Mouse (Mus musculus) C2C12 (cell line): Measurements from ENCODE around the gene Erc1. TPM values are rescaled to one million over a fixed set of nuclear protein-coding genes. Genes with fewer than 3 reads are reported as not detected.
"Not testable (repeated sequence)": the region's sequence is repeated elsewhere in the genome, so short reads cannot be mapped to it uniquely, and the experiment has no call there.

ENCODE experiments used
- H3K27me3 ChIP-seq: one replicate; pipeline ENCODE4 v1.6.1; 2011; ENCODE audit not compliant: control insufficient read depth, insufficient read depth, insufficient read length
- H3K36me3 ChIP-seq: one replicate; pipeline ENCODE4 v1.6.1; 2011; ENCODE audit not compliant: control insufficient read depth, insufficient read depth
- H3K4me3 ChIP-seq: one replicate; pipeline ENCODE4 v1.5.1; 2011; ENCODE audit warnings: mild to moderate bottlenecking, control low read depth; ENCODE audit not compliant: poor library complexity, insufficient read depth, severe bottlenecking
- H3K79me2 ChIP-seq: one replicate; pipeline ENCODE4 v1.6.1; 2011; ENCODE audit not compliant: control insufficient read depth, insufficient read depth
- H3K79me3 ChIP-seq: one replicate; pipeline ENCODE4 v1.6.1; 2011; ENCODE audit warnings: low read depth, control low read depth
- H3ac ChIP-seq: one replicate; pipeline ENCODE3; 2011; ENCODE audit warnings: low read depth; ENCODE audit not compliant: control insufficient read depth, insufficient read length
- CEBPB ChIP-seq: IDR thresholded peaks from one replicate; pipeline ENCODE4 v1.6.1; 2011; ENCODE audit warnings: low read depth, mild to moderate bottlenecking, control low read depth, moderate library complexity
- CTCF ChIP-seq: IDR thresholded peaks from one replicate; pipeline ENCODE4 v1.5.1; 2011; ENCODE audit not compliant: control insufficient read depth, insufficient read depth, insufficient read length
- FOSL1 ChIP-seq: IDR thresholded peaks from one replicate; pipeline ENCODE4 v1.8.0; 2011; ENCODE audit warnings: mild to moderate bottlenecking, low read length; ENCODE audit not compliant: poor library complexity, insufficient read depth, severe bottlenecking
- MAX ChIP-seq: IDR thresholded peaks from one replicate; pipeline ENCODE4 v1.6.1; 2011; ENCODE audit warnings: mild to moderate bottlenecking, control low read depth
- MYOD1 ChIP-seq: IDR thresholded peaks from one replicate; pipeline ENCODE4 v1.6.1; 2011; ENCODE audit warnings: low read depth; ENCODE audit not compliant: control insufficient read depth, insufficient read length
- MYOG ChIP-seq: IDR thresholded peaks from one replicate; pipeline ENCODE4 v1.6.1; 2011; ENCODE audit not compliant: control insufficient read depth, insufficient read length; ENCODE audit errors: extremely low read depth
- USF1 ChIP-seq: IDR thresholded peaks from one replicate; pipeline ENCODE4 v1.6.1; 2011; ENCODE audit warnings: low read depth, mild to moderate bottlenecking, control low read depth, moderate library complexity
- polyA plus RNA-seq: library from polyadenylated mRNA; unstranded; fragments of >200 nt; fragmentation: generic; extraction: Trizol; gene quantifications from one replicate; pipeline ENCODE4 v1.2.1, GENCODE M21; 2012; ENCODE audit warnings: missing spikeins

Erc1 gene
- polyA plus RNA-seq, 1 experiment: 10.2 TPM

- Histone ChIP-seq H3K36me3 (peaks cover 4% of the 10 kb centered on the region), H3K79me2 (no peaks in the 10 kb centered on the region), H3K4me3 (no peak overlapping the region), H3K79me3 (no peaks in the 10 kb centered on the region), H3ac (no peak overlapping the region), H3K27me3 (no peaks in the 10 kb centered on the region)
- TF ChIP-seq MYOD1 (no peak), MAX (no peak), FOSL1 (no peak), USF1 (no peak), MYOG (no peak), CEBPB (no peak), CTCF (no peak)
Observed at GRCm38 (mm10) chr6:119662936-119663335, 185.0 kb downstream of the Erc1 start.

- Histone ChIP-seq H3ac (no peak overlapping the region), H3K36me3 (peaks cover 4% of the 10 kb centered on the region), H3K4me3 (no peak overlapping the region), H3K27me3 (no peaks in the 10 kb centered on the region), H3K79me2 (no peaks in the 10 kb centered on the region), H3K79me3 (no peaks in the 10 kb centered on the region)
- TF ChIP-seq MAX: no peak
- TF ChIP-seq MYOG: no peak
- TF ChIP-seq CEBPB: no peak
- TF ChIP-seq CTCF: no peak
- TF ChIP-seq MYOD1: no peak
- no peak for TF ChIP-seq FOSL1
- TF ChIP-seq USF1: no peak
Observed at GRCm38 (mm10) chr6:119661081-119661493, 186.9 kb downstream of the Erc1 start.

- TF ChIP-seq CEBPB (no peak), CTCF (no peak), FOSL1 (no peak), MYOG (no peak), USF1 (no peak), MAX (no peak), MYOD1 (no peak)
- Histone ChIP-seq H3K79me2 (no peaks in the 10 kb centered on the region), H3K36me3 (peaks cover 4% of the 10 kb centered on the region), H3K79me3 (no peaks in the 10 kb centered on the region), H3K27me3 (no peaks in the 10 kb centered on the region), H3ac (no peak overlapping the region), H3K4me3 (no peak overlapping the region)
Observed at GRCm38 (mm10) chr6:119658441-119658840, 189.5 kb downstream of the Erc1 start.

GRCm38 (mm10) chr6:119657418-119658178 lies 190.4 kb downstream of the Erc1 start:
- peaks cover 4% of the 10 kb centered on the region for H3K36me3 ChIP-seq
- H3ac ChIP-seq: no peak overlapping the region
- H3K4me3 ChIP-seq: no peak overlapping the region
- TF ChIP-seq FOSL1 (no peak), MAX (no peak), CEBPB (no peak), MYOG (no peak), CTCF (no peak), MYOD1 (no peak), USF1 (no peak)
- H3K27me3 ChIP-seq: no peaks in the 10 kb centered on the region
- H3K79me3 ChIP-seq: no peaks in the 10 kb centered on the region
- no peaks in the 10 kb centered on the region for H3K79me2 ChIP-seq

- not testable (repeated sequence) for H3K79me3 ChIP-seq, H3K27me3 ChIP-seq, H3K79me2 ChIP-seq, H3ac ChIP-seq, H3K36me3 ChIP-seq, H3K4me3 ChIP-seq
Observed at GRCm38 (mm10) chr6:119654777-119655176, 193.2 kb downstream of the Erc1 start.

- Histone ChIP-seq H3K79me2 (no peaks in the 10 kb centered on the region), H3K27me3 (no peaks in the 10 kb centered on the region), H3ac (no peak overlapping the region)
Observed at GRCm38 (mm10) chr6:119643880-119644460, 204.0 kb downstream of the Erc1 start.

More at GRCm38 (mm10) chr6:119643880-119644460, 204.0 kb downstream of the Erc1 start:
- Histone ChIP-seq H3K79me3 (no peaks in the 10 kb centered on the region), H3K4me3 (no peak overlapping the region), H3K36me3 (no peaks in the 10 kb centered on the region)
- no peak for TF ChIP-seq USF1
- no peak for TF ChIP-seq MYOG
- TF ChIP-seq CTCF: no peak
- no peak for TF ChIP-seq FOSL1
- no peak for TF ChIP-seq CEBPB
- TF ChIP-seq MYOD1: no peak
- TF ChIP-seq MAX: no peak
